12 mouse cellular contexts compared by ENCODE assay signal in the genomic region with DNA sequence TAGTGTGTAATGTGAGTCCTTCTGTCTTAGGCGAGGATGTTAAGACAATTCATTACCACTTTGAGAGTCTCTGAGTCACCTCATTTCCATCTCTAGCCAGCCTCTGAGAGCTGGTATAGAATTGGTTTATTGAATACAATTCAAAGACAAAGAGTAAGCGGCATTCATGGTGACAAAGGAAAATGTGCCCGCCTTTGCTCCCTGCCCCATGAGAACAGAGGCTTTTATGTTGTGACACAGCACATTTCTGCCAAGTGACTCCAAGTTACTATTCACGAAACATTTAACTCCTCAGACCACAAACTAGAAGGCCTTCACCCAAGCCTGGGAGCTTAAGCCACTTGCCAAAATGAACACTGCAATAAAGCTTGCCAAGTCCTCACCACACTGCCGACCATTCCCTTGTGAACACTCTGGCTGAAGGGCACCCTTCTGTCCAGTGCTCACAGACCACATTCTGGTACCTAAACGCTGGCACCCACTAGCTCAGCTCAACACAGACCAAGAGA. TPM values are rescaled to one million over a fixed set of nuclear protein-coding genes. Genes with fewer than 3 reads are reported as not detected.
DNase-seq lines count a peak whose midpoint lies in the region; ATAC-seq lines count a peak whose summit lies in the region.
"Had no signal": no experiment of that assay in that cellular context is flagged by ENCODE, and none has a peak within 500 bp of the region (broad histone marks: within the 10 kb centered on the region; RNA-seq: fewer than 3 reads in every experiment).

No protein-coding gene starts in this region.

- H3K36me3 ChIP-seq in neural tube, embryonic 13.5 days, result no peaks in the 10 kb centered on the region
- no peaks in the 10 kb centered on the region for H3K36me3 ChIP-seq in hindbrain, embryonic 15.5 days
- H3K36me3 ChIP-seq: limb, embryonic 15.5 days; stomach, embryonic 15.5 days had no signal

- H3K9ac ChIP-seq in neural tube, embryonic 13.5 days, result no peak overlapping the region
- no peak overlapping the region for H3K9ac ChIP-seq in hindbrain, embryonic 15.5 days
- H3K9ac ChIP-seq: limb, embryonic 15.5 days; stomach, embryonic 15.5 days had no signal

- no peak overlapping the region for H3K4me3 ChIP-seq in neural tube, embryonic 13.5 days
- H3K4me3 ChIP-seq in hindbrain, embryonic 15.5 days, result no peak overlapping the region
- H3K4me3 ChIP-seq: limb, embryonic 15.5 days; stomach, embryonic 15.5 days had no signal

- H3K9me3 ChIP-seq in neural tube, embryonic 13.5 days, result no peaks in the 10 kb centered on the region
- H3K9me3 ChIP-seq in hindbrain, embryonic 15.5 days, result no peaks in the 10 kb centered on the region
- H3K9me3 ChIP-seq: limb, embryonic 15.5 days; stomach, embryonic 15.5 days had no signal

- peak overlapping the region; percentile 50; the same call in 1 of the 2 replicates for H3K27ac ChIP-seq in neural tube, embryonic 13.5 days (replicated peaks)
- H3K27ac ChIP-seq in hindbrain, embryonic 15.5 days (replicated peaks), result peak overlapping the region; percentile 52
- H3K27ac ChIP-seq: limb, embryonic 15.5 days; stomach, embryonic 15.5 days had no signal

- intact Hi-C loops in gastrocnemius, postnatal 36 days (cut with DNase I), result no loop called here

- 34% methylated on average over 6 of the region's 6 CpGs for WGBS in neural tube, embryonic 13.5 days
- WGBS in hindbrain, embryonic 15.5 days, result 30% methylated on average over 6 of the region's 6 CpGs

- H3K4me1 ChIP-seq in neural tube, embryonic 13.5 days (replicated peaks), result peaks cover 30% of the 10 kb centered on the region
- H3K4me1 ChIP-seq in hindbrain, embryonic 15.5 days (replicated peaks), result peaks cover 41% of the 10 kb centered on the region
- H3K4me1 ChIP-seq: limb, embryonic 15.5 days; stomach, embryonic 15.5 days had no signal

- peak; percentile 42 for ATAC-seq in neural tube, embryonic 13.5 days (ENCODE audit: low read depth)
- ATAC-seq in hindbrain, embryonic 15.5 days (ENCODE audit: low FRiP score, low read depth), result peak; percentile 72

- DNase-seq in adrenal gland, postnatal 36 days, result peak; percentile 5 to 12
- DNase-seq in adrenal gland, postnatal 25 days, result no peak
- no peak for DNase-seq in neural tube, embryonic 10.5 days (ENCODE audit: extremely low spot score, low spot score)
- no peak for DNase-seq in embryo, embryonic 10 days (ENCODE audit: low spot score)
- DNase-seq in gastrocnemius, postnatal 36 days, result no peak
- no peak for DNase-seq in heart, adult 18-20 months
- DNase-seq: cerebellum, adult 18-20 months; kidney, postnatal 10 days had no signal

- H3K4me2 ChIP-seq in neural tube, embryonic 13.5 days, result no peak overlapping the region
- no peak overlapping the region for H3K4me2 ChIP-seq in hindbrain, embryonic 15.5 days
- H3K4me2 ChIP-seq: limb, embryonic 15.5 days; stomach, embryonic 15.5 days had no signal

- no peaks in the 10 kb centered on the region for H3K27me3 ChIP-seq in neural tube, embryonic 13.5 days
- H3K27me3 ChIP-seq in hindbrain, embryonic 15.5 days, result no peaks in the 10 kb centered on the region
- H3K27me3 ChIP-seq: limb, embryonic 15.5 days; stomach, embryonic 15.5 days had no signal

RNA-seq across cellular contexts. Expression of a gene that starts 47.5 kb away (rescaled TPM):
- total RNA-seq in adrenal gland, postnatal 36 days (2021), result 1 to 10 TPM; 5.9 to 6.1 TPM
- 9.6 and 10.4 TPM in 2 replicates for total RNA-seq in adrenal gland, postnatal 25 days (2021)
- 69.4 and 72.2 TPM in 2 replicates for polyA plus RNA-seq in neural tube, embryonic 13.5 days (2015; fragmentation: Nextera tagmentation; extraction: Ambion mirVana)
- polyA plus RNA-seq in hindbrain, embryonic 15.5 days (2015; fragmentation: Nextera tagmentation; extraction: Ambion mirVana), result 87.6 and 94.3 TPM in 2 replicates
- under 1 TPM; 0.49 to 0.84 TPM for total RNA-seq in gastrocnemius, postnatal 36 days (2021)
- total RNA-seq in heart, adult 18-20 months (2021), result 1 to 10 TPM in 1 of 2 experiments, under 1 TPM in 1; 0.99 to 1.3 TPM

Comparison
In these comparisons a context has a peak if more than half of its experiments do, and no peak if none do; other contexts are left out.
1. DNase-seq: peak in adrenal gland, postnatal 36 days (2 of 2); none in adrenal gland, postnatal 25 days (single experiment), neural tube, embryonic 10.5 days (single experiment), embryo, embryonic 10 days (single experiment), gastrocnemius, postnatal 36 days (0 of 2) and heart, adult 18-20 months (0 of 2).